Mouse (Mus musculus): Measurements from ENCODE around the gene Rap1gap2.
"Not testable (repeated sequence)": the region's sequence is repeated elsewhere in the genome, so short reads cannot be mapped to it uniquely, and the experiment has no call there.

Gene Rap1gap2

DNA sequence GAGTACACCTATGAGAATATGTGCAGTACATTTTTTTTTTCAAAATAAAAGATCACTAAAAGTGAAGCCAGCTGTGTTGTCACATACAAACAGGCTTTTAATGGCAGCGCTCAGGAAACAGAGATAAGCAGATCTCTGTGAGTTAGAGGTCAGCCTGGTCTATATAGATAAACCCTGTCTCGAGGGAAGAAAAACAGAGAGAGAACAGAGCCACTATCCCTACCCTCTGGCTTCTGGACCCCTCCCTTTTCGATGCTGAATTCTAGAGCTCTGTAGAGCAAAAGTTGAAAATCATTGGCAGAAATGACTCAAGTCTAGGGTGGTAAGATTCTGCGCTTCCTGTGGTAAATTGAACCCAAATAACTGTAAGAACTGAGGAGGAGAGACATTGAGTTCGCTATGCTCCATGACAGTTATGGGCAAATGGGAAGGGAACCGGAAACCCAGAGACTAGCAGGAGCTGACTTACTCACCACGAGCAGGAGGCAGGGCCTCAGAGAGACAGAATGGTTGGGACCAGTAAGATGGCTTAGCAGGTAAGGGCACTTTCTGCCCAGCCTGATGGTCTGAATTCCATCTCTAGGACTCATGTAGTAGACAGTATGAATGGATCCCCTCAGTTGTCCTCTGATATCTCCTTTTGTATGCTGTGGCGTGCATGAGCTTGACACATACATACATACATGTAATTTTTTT lies 11.4 kb upstream of the Rap1gap2 start:
- no peak for DNase-seq (ENCODE audit: low spot score in 2 of 2)

GRCm38 (mm10) chr11:74619956-74620300 lies 9.2 kb upstream of the Rap1gap2 start:
- DNase-seq (ENCODE audit: low spot score in 2 of 2), result no peak

- DNase-seq (ENCODE audit: low spot score in 2 of 2), result peak; percentile 52 to 61
Measured at GRCm38 (mm10) chr11:74619201-74619955, 8.7 kb upstream of the Rap1gap2 start, which contains the start of gene Ccdc92b. Gene Ccdc92b, plus strand, starts transcription at chr11:74619605.

GRCm38 (mm10) chr11:74615571-74615970 lies 4.9 kb upstream of the Rap1gap2 start:
- DNase-seq (ENCODE audit: low spot score in 2 of 2), result no peak

DNA sequence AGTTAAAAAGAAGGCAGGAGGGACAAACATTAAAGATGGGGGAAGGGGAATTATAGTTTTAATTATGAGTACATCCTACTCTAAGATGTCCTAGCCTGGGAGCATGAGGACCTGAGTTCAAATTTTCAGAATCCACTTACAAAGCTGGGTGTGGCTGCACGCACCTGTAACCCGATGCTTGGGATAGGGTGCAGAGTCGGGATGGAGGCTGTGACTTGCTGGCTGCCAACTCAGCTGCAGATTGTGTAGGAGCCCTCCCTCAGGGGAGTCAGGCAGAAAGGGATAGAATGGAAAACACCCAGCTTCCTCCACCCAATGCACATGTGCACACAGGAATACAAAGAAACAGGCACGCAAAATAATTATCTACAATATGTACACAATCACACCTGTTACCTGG lies 2.7 kb upstream of the Rap1gap2 start:
- no peak for DNase-seq (ENCODE audit: low spot score in 2 of 2)

DNA sequence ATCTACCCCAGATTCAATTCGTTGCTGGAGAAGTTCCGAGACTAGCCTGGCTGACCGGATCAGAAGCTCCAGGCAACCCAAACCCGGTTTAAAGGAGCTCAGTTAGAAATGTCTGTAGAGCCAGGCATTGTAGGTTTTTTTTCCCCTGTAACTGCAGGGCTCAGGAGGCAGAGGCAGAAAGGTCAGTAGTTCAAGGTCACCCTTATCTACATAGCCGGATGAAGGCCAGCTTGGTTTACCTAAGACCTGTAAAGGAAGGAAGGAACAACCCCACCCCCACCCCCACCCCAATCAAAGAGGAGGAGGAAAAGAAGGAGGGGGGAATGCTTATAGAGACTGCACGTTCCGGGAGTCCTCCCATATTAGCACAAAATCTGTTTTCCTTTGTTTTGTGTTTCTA lies 722 bp upstream of the Rap1gap2 start:
- no peak for DNase-seq (ENCODE audit: low spot score in 2 of 2)

- no peak for DNase-seq (ENCODE audit: low spot score in 2 of 2)
Measured at GRCm38 (mm10) chr11:74610068-74610467, 647 bp downstream of the Rap1gap2 start.

DNA sequence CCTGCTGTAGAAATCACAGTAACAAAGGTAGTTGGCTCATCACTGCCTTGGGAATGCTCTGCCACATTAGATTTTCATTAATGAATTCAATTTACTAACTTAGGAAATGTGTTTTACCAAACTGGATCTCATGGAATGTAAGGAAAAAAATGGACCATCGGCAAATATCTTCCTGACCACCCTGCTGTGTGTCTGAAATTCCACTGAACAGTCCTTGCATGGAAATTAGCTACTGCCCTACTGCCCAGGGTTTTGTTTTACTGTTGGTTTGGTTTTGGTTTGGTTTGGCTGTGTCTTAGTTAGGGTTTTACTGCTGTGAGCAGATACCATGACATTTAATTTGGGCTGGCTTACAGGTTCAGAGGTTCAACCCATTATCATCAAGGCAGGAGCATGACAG lies 8.4 kb downstream of the Rap1gap2 start:
- DNase-seq (ENCODE audit: low spot score in 2 of 2), result no peak

DNA sequence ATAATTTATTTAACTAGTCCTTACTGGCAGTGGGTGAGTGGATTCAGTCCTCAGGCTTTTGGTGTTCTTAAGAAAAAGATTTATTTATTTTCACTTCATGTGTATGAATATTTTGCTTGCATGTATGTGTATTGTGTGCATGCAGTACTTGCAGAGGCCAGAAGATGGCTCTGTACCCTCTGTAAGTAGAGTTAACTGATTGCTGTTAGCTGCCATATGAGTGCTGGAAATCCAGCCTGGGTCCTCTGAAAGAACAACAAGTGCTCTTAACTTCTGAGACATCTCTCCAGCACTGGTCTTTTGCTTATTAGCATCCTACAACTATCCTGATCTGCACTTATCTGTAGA lies 12.8 kb downstream of the Rap1gap2 start:
- no peak for DNase-seq (ENCODE audit: low spot score in 2 of 2)

DNA sequence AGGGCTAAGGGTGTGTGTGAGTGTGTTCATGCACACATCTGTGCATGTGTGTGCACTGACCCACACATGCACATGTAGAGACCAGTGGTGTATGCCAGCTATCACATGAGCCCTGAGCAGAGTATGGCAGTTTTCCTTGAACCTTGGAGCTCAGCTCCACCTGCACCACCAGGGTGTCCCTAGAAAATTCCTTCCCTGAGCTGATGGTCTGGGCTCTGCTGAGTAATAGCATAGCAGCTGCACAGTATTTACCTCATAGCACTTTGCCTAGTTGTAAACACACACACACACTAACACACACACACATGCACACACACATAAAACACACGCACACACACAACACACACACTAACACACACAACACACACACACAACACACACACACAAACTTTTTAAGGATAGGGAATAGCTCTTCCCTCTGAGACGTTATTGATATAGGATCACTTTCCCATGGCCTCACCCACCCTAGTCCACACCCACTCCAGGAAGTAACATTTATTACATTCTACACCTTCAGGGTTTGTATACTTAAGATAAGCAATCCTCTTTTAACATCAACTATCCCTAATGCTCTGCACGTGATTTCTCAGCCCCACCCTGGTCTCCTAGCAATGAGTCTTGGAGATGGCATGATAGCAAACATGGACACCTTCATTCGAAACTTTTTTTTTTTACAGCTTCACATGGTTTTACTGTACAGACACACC lies 13.3 kb downstream of the Rap1gap2 start:
- no peak for DNase-seq (ENCODE audit: low spot score in 2 of 2)

DNA sequence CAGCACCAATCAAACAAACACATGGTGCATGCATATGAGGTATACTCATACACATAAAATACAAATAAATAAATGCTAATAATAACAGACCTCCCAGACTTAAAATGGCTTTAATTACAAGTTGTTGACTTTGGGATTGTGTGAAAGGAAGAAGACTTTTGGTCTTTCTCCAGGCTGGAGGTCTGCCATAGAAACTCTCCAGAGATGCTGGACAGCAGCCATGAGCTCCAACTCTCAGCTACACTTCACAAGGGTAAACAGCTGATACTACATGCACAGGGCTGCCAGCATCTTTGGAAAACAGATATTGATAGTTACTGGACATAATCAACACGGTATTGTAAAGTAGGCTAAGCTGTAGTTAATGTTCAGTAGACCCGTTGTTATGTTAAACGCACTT lies 18.5 kb downstream of the Rap1gap2 start:
- no peak for DNase-seq (ENCODE audit: low spot score in 2 of 2)

DNA sequence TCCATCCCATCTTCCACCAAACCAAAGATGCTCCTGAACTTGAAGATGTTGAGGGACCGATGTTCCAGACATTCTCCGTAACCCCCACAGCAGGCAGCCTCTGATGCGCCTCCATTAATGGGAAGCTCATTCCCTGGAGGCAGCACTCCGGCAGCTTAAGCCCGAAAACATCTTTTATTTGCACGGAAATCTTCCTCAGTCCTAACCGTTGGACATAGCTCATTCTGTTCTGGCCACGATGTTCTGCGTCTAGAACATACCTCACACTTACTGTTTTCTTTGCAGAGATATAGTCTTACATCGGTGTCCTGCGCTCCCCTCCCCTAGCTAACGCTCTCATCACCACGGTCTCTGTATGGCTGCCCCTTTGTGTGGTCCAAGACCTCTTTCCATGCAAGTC lies 20.0 kb downstream of the Rap1gap2 start:
- DNase-seq (ENCODE audit: low spot score in 2 of 2), result no peak

DNA sequence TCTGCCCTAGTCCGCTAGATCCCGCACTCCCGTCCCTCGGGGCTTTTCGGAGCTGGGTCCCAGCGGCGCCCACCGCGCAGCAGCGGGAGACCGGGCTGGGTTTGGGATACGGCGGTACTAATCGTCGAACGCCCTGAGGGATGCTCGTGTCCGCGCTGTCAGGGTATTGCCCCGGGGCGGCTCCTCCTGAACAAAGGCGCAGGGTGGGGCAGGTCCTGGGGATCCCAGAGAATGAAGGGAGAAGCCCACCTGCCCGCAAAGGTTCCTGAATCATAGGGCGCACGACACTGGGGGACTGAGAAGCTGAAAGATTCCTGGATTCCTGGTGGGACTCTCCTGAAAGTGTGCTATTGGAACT lies 20.5 kb downstream of the Rap1gap2 start:
- no peak for DNase-seq (ENCODE audit: low spot score in 2 of 2)

DNA sequence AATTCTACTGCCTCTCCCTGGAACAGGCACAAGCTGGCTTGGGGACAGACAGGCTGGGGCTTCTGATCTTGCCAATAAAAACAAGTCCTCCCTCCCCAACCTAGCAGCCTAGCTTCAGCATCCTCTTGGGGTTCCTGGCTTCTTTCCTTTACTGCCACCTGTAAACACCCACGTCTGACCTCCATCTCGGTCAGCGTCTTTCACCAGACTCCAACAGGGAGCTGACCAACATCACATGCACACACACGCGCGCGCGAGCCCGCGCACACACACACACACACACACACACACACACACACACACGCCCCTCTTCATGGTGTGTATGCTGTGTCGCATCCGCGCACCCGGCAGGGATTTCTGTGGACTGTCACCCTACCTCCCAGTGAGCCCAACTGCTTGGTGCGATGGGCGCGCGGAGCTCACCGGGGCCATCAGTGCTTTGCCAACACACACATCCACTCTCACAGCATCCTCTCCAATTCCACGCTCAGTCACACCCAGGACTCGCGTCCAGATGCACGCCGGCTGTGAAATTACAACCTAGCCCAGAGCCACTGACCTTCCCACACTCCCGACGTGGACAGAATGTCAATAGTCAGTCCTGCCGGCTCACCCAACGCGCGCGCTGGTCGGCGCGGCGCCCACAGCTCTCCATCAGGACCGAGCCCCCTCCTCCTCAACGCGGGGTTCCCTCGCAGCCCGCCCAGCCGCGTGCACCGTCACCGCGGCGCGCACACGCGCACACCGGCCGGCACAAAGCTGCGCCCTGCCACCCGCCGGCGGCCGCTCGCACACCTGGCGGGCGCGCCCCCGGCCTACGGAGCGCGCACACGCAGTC lies 21.1 kb downstream of the Rap1gap2 start:
- peak; percentile 50 to 66 for DNase-seq (ENCODE audit: low spot score in 2 of 2)

- peak in 1 of 2 experiments; percentile 55 for DNase-seq (ENCODE audit: low spot score in 2 of 2)
Measured at GRCm38 (mm10) chr11:74586401-74586800, 24.3 kb downstream of the Rap1gap2 start.

GRCm38 (mm10) chr11:74584946-74585723 lies 25.6 kb downstream of the Rap1gap2 start:
- no peak for DNase-seq (ENCODE audit: low spot score in 2 of 2)

DNA sequence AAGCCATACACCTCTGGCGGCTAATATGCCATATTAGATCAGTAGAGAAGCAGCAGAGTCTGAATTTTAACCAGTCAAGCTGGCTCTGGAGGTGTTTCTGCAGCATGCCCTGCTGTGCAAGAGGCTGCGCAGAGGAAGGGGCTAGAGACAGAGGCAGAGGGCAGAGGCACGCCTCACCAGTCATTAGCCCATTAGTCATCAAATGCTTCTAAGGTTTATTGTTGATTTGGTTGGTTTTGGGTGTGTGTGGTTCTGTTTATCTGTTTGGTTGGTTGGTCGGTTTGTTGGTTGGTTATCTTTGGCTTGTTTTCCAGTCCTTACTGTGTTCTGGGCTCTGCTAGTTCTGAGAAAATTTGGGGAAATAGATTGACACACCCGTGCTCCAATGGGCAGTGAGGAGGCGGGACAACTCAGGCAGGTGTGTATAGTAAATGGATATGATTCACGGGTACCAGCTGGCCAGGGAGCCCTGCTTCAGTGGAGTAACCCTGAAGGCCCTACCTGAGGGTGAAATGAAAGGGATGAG lies 26.8 kb downstream of the Rap1gap2 start:
- DNase-seq (ENCODE audit: low spot score in 2 of 2), result no peak

GRCm38 (mm10) chr11:74582464-74582863 lies 28.3 kb downstream of the Rap1gap2 start:
- DNase-seq (ENCODE audit: low spot score in 2 of 2), result no peak

- not testable (repeated sequence) for DNase-seq (ENCODE audit: low spot score in 2 of 2)
Measured at GRCm38 (mm10) chr11:74581333-74581732, 29.4 kb downstream of the Rap1gap2 start.

DNA sequence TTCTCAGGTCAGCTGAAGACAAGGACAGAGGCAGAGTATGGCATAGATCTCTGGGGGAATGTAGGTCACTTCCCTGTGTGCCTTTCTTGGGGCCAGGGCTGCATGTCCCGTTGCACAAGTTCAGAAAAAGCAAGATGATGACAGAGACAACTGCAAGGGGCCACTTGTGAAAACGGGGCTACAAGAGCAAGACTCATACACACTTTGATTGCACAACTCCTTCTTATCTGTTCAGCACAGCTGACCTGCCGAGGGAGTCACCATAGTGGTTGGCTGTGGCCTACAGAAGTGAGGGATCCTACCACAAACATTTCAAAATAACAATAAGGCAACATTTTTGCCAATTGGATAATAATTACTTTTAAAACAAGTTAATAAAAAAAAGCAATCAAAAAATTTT lies 33.6 kb downstream of the Rap1gap2 start:
- DNase-seq (ENCODE audit: low spot score in 2 of 2), result no peak

DNA sequence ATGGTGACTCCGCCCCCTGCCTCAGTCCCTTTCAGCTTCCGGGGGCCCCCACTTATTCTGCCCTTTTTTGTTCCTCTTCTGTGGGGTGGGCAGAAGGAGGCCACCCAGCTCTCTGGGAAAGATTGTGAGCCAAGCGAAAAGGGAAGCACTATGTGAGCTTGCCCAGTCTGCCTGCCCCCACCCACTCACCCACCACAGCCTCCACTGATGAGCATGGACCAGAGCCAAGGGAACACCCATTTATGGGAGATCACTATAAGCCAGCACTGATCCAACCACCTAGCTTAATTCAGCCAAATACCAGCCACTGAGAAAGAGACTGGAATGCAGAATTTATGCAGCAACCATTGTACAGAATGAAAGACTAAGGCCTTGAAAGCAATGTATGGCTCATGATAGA lies 34.8 kb downstream of the Rap1gap2 start:
- peak; percentile 43 to 49 for DNase-seq (ENCODE audit: low spot score in 2 of 2)
